Mouse (Mus musculus) mesoderm, embryonic 11.5 days (tissue): Measurements from ENCODE around the gene Car6.

ENCODE experiments used
- DNase-seq: peaks from one replicate; pipeline ENCODE4 v3.0.0-alpha.2; 2012; ENCODE audit warnings: low read depth, low spot score

Car6 gene

DNA sequence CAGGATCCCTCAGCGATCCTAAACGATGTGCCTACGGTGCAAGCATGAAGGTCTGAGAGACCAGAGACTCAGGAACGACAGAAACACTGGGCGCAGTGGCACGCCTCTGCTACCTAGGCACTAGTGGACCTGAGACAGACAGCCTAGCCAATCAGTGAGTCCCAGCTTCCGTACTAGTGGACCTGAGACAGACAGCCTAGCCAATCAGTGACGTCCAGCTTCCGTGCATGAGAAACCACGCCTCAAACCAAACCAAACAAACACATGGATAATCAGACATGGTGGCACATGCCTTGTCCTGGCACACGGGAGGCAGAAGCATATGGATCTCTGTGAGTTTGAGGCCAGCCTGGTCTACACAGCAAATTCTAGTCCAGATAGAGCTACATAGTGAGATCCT, 12.9 kb downstream of the Car6 start:
- DNase-seq = peak; percentile 49

DNA sequence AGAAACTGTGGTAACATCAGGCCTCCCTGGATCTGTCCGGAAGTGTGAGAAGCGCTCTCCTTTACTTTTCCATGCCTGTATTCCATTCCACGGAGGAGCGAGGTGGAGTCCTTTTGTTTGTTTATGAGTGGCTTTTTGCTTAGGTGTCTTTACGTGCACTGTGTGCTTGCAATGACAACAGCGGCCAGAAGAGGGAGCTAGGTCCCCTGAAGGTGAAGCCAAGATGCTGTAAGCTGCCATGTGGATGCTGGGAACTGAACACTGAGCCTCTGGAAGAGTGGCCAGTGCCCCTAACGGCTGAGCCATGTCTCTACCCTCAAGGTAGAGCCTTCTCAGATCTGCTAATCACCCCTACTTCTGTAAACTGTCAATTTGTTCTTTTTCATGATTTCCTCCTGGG, 19.8 kb downstream of the Car6 start:
- DNase-seq = no peak

DNA sequence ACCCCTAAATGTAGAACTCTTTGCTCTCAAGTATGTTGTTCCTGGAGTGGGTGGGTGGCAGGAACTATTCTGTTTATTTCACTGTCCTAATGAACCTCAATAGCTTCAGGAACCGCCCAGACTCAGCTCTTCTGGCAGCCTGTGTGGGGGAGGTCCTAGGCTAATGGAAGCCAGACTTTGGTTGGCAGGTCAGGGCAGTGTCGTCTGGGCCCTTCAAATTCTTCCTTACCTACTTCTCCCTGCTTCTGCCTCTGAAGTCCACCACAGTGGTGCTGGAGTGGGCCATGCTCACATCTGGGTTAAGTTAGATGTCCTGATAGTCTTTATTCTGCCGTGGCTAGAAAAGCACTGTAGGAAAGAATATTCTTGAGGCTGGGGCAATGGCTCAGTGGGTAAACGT, 23.0 kb downstream of the Car6 start:
- DNase-seq = peak; percentile 39

DNA sequence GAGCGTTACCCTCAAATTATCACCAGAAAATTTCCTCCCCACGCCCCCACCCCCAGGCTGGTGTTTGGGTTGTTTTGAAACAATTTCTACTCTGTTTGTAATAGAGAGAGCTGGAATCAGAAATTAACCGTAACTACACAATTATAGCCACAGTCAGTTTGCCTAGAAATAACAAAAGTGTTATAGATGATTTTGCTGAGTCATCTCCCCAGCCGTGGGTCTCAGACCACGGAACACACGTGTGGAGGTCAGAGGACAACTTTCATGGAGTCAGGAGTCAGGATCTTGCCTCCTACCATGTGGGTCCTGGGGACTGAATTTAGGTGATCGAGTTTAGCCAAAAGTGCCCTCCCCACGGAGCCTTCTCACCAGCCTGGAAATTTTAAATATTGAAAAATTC, 24.0 kb downstream of the Car6 start:
- DNase-seq = no peak

DNA sequence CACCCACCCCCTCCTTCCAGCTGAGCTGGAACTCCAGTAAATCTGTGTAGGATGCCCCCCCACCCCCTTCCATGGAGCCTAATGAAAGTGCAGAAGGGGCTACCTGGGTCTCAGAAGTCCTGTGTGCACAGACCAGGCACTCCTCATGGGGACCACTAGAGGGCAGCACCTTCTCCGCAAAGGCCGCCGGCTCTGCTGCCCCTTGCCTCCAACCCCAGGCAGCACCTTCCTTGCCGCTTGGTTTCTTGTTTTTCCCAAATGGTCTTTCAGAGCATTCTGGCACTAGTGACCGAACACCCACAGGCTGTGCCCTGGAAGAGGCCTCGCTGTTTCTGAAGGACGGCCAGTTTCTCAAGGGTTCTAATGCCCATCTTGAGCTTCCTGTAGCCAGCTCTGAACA, 24.6 kb downstream of the Car6 start:
- DNase-seq = peak; percentile 68

DNA sequence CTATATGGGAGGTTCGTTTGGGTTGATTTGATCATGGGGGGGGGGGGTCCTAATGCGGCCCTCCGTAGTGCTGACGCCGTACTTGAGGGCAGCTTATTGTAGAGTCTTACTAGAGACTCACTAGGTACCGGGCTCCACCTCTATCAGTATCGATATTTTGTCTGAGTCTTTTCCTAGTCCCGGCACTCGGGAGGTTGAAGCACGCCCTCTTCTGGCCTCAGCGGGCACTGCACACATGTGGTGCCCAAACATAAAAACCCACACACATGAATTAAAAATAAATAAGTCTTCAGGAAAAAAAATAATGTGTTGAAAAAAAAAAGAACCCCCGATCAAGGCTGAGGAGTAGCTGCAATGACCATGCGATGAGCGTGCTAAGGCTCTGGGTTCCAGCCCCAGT, 27.1 kb downstream of the Car6 start:
- no peak for DNase-seq

DNA sequence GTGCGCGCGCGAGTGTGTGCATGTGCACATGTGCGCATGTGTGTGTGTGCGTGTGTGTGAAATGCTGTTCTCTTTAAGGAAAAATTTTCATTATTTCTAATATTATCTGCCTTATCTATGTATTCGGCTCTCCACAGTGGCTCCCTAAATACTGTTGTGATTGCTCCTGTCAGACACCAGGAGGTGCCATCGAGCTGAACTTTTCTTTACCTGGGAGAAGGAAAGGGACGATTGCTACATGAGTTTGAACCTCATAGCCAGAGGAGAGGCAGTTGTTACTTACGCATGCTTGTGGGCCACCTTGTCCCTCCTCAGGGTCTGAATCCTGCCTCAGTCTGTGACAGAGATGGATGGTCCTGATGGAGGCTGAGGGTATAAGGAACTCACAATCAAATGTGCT, 27.9 kb downstream of the Car6 start:
- DNase-seq = peak; percentile 64

DNA sequence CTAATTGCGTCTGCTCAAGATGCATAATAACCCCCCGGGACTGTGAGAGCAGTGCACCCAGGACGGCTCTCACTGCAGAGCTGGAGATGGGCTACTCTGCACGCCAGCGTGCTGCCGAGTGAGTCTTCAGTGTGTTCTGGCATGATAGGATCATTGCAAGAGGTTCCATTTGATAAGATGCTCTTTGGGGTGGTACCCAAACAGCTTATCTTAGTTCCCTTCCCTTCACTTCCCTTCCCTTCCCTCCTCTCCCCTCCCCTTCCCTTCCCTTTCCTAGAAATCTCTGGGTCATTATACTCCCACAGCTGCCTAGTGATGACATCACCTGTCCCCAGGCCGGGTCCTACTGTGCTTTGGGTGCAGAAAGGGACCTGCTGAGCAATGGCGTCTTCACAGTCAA, 29.0 kb downstream of the Car6 start:
- no peak for DNase-seq

DNA sequence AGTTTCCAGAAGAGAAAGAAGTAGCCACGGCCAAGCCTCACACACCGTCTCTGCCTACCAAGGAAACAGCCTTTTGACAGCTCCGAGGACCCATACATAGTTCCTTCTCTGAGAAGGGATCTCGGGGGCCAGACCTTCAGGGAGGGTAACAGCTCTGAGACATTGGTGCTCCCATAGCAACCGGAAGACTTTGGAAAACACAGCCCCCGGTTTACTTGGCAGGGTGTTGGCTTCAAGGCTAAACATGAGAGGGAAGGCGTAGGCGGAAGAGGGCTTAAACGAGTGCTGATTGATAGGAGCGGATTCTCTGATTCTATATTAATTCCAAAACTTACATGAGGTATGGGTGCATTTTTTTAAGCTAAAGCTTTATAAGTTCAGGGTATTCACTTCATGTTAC, 32.7 kb downstream of the Car6 start:
- DNase-seq = no peak

DNA sequence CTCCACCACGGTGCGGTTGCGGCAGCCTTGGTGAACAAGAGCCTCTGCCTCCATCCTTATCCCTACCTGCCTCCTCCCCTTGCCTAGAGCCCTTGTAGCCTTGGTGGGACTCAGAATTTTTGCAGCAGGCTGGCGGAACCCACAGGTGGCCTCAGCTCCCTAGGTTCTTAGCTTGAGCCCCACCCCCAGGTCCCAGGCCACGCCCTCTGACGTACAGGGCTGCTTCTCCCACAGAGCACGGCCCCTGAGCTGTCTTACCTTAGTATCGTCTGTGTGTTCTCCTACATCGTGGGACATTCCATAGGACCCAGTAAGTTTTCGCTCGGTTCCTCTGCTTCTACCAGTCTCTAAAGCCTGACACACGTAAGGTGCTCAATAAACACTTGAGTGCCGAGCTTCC, 36.3 kb downstream of the Car6 start:
- DNase-seq = no peak

DNA sequence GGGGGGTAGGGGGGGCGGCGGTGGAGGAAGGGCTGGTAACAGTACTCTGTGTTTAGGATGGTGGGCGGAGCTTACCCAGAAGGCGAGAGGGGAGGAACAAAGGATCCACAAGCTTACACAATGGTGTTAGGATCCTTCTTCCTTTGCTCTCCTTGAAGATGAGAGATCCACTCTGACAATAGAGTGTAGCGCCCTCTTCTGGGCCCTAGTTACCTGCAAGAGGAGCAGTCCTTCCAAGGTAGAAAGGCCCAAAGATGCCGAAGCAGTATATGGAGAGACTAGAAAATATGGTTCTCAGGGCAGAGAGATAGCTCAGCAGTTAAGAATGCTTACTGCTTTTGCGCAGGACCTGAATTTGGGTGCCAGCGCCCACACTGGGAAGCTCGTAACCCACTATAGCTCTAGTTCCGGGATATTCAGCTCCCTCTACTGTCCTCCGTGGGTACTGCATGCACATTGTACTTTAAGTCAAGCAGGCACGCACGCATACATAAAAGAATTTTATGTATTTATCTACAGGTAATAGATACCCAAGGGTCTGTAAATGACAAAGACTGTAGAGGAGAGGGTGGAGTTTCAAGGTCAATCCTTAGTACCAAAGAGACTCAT, 38.5 kb downstream of the Car6 start:
- no peak for DNase-seq

DNA sequence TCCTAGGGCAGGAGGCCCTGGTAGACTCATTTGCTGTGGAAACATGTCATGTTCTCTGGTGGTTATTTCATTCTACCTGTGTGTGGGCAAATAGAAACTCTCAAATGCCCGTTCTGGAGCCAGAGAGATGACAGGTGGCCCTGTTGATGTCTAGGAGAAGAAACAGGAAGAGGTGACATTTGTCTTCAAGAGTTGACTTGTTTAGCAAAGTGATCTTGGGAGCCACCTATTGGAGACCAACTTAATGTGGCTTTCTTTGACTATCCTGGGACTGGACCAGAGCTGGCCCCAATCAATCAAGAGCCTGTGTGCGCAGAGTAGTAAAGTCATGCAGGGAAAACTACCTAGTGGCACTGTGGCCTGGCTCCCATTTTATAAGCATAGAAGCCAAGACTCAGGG, 41.7 kb downstream of the Car6 start:
- DNase-seq = no peak

DNA sequence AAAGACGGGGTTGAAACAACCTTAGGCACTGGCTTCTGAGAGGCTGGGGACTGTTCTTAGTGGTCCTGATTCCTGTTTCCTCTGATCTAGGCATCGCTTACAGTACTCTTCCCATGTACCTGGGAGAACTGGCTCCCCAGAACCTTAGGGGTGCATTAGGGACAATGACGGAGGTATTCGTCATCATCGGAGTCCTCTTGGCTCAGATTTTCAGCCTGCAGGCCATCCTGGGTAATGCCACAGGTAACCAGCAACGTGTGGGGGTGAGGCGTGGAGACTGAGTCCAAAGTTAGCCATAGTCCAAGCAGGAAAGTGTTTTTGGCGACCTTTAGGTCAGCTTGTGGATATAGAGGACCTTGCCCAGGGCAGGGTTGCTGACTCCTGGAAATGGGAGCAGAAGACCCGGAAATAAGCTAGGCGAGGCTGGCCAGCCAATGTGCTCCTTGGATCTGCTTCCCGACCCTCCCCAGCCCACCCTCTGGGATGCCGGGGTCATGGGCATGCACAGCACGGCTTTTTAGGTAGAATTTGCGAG, 43.7 kb downstream of the Car6 start:
- DNase-seq = no peak

DNA sequence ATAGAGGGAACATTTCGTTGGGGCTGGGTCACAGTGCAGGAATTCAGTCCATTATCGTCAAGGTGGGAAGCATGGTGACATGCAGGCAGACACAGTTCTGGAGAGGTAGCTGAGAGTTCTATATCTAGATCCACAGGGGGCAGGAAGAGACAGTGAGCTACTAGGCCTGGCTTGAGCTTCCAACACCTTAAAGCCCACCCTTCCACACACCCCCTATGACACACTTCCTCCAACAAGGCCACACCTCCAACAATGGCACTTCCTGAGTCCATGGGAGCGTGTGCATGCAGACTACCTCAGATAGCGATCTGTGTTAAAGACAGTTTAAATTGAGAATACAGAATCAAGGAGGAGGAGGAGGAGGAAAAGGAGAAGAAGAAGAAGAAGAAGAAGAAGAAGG, 45.4 kb downstream of the Car6 start:
- no peak for DNase-seq

DNA sequence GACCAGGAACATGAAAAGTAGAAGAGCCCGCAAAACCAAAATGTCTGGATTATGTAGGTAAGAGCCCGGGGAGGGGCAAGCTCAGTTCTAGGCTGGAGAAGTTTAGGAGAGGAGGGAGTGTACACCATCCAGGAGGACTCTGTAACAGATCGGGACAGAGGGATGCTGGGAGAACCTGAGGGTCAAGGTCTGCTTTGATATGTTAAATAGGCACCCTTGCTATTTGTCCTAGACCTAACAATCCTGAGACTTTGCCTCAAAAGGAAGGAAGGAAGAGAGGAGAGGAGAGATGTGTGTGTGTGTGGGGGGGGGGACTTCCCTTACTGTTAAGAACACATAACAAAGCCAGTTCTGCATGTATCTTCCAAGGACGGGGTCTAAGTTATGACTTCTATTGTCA, 45.8 kb downstream of the Car6 start:
- DNase-seq = no peak

DNA sequence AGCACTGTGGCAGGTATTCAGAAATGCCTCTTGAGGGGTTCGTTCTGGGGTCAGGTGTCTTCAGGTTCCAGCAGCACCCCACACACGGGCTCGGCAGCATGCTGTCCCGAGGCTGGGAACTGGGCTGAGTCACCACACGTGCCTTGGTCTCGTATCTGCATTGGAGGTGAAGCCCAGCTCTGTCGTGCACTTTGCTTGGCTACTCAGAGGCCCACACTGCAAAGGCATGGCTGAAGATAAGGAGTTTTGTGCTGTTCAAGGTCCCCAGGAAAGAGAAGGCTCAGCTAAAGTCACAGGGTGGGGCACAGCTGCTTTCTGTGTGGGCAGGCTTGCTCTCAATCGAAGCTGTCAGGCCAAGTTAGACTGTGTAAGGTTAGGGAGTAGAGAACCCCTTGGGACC, 48.6 kb downstream of the Car6 start:
- no peak for DNase-seq

DNA sequence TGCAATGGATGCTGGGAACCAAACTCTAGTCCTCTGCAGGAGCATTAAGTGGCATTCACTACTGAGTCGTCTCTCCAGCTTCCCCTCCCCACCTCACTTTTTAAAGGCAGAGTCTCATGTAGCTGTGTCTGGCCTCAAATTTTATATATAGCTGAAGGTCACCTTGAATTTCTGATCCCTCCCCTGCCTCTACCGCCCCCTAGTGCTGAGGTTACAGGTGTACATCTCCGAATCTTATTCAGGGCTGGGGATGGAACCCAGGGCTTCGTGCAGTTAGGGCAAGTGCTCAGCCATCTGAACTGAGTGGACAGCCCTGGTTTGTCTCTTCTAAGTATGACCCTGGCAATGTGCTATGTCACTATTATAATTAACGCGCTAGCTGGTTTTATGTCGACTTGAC, 50.1 kb downstream of the Car6 start:
- no peak for DNase-seq

DNA sequence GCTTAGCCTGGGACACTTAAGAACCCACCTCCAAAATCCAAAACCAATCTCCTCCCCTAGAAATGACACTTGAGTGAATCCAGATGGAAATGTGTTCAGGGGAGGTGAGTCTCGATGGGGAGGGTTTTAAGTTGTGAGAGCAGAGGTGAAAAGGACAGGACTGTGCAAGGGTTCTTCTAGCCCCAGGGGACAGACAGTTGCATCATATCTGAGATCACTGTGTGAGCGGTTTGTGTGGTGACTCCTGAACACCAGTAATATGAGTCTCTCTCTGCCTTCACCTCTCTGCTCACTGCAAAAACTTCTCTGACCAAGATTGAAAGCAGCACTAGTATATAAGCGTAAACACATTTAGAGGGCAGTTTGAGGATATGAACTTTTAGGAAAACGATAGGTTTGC, 54.8 kb downstream of the Car6 start:
- no peak for DNase-seq

DNA sequence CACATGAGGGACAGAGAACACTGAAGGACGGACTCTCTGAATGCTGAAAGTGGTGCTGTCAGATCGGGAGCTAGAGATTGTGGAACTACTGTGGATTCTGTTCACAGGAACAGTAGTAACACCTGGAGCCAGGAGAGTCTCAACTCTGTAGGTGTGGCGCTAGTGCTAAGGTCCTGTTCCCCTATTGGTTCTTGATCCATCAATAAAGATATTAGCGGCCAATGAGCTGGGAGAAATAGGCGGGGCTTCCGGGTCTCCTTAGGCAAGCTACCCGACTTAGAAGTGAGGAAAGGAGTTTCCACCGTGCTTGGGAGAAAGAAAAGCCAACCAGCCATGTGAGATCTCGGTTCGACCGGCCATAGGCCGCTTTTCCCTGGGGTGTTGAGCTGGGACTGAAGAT, 56.9 kb downstream of the Car6 start:
- DNase-seq = no peak

DNA sequence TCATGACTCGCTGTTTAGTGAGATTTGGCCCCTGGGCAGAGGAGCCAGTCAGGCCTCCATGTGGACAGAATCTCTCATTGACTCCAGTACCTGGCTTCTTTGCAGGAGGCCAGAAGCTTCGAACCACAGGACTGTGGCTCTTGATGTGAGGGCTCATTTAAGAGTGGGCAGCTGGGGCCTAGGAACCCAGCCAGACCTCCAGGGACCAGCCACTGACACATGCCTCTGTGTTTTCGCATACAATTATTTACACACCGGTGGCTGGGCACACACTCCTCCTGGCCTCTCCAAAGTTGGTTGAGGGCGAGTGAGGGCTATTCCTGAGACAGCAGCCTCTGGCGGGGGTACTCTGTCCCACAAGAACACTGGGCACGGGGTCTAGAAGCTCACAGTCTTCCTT, 60.8 kb downstream of the Car6 start:
- DNase-seq = no peak

DNA sequence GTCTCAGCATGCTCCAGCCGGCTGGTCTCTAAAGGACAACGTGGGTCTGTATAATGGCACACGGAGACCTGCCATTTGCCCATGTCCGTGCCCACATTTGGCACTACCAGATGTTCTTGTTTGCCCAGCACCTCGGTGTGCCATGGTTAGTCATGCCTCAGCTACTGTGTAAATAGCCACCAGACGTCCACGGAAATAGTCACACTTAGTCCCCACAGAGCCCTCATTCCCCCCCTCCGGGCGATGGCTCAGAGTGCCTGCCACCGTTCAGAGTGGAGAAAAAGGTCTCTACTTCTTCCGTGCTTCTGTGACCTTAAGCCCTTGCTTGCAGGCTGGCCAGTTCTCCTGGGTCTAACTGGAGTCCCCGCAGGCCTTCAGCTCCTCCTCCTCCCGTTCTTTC, 62.0 kb downstream of the Car6 start:
- no peak for DNase-seq

DNA sequence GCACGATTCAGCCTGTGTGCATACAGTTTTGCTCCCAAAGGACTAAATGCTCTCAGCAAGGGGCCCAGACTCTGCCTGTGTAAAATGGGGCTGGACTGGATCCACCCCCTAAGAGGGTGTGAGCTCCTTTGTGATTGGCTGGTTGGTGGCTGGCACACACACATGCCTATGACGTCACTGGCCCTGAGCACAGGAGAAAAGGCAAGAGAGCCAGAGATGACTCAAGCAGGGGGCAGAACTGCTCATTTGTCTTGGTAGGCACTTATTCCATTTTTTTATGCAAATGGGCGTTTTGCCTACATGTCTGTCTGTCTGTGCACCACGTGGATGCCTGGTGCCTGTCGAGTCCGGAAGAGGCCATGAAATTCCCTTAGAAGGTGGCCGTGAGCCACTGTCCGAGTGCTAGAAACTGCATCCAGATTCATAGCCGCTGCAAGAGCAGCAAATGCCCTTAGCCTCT, 63.0 kb downstream of the Car6 start:
- peak; percentile 81 for DNase-seq

DNA sequence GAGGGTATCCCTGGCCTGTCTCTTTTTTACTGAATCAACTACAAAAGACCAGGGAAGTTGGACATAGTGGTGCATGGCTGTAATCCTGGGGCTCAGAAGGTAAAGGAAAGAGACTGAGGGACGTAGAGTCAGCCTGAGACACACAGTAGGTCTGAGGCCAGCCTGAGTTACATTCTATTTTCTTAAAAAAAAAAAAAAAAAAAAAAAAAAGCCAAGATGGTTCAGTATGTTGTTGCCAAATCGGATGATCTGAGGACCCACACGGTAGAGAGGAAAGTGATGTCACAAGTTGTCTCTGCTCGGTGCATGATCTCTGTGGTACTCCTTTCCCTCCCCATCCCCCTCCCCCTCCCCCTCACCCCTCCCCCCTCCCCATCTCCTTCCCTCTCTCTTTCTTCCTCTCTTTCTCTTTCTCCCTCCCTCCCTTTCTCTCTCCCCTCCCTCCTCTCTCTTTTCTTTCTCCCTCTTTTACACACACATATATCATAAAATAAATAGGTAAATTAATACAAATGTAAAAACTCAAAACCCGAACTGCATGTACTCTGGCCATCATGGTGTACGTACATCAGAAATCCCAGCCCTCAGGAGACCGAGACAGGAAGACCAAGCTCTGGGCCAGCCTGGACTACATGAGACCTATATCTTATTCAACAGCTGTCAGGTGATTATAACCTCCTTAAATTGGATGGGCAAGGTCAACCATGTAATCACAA, 63.6 kb downstream of the Car6 start:
- no peak for DNase-seq
